Comparison of ENCODE assay signal across 16 mouse cellular contexts in the genomic region with DNA sequence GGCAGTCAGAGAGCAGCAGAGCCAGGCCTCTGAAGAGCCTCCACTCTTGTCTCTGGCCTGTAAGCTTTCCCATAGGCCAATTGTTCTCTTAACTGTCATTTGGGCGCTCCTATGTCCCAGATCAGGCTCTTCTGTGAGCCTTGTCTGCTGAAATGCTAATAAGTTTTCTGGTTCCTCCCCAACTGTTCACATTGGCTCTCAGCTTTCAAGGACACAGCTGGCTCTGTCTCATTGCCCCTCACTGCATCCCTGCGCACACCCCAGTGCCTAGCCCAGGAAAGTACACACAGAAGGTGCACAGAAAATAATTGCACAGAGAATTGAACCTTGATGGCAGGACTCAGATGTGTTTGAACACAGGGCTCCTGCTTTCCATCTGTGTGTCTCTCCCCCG. TPM values are rescaled to one million over a fixed set of nuclear protein-coding genes. Genes with fewer than 3 reads are reported as not detected.
DNase-seq lines count a peak whose midpoint lies in the region; ATAC-seq and TF ChIP-seq lines count a peak whose summit lies in the region.
"Had no signal": no experiment of that assay in that cellular context is flagged by ENCODE, and none has a peak within 500 bp of the region (broad histone marks: within the 10 kb centered on the region; RNA-seq: fewer than 3 reads in every experiment).

No protein-coding gene starts in this region.

- ATAC-seq in intestine, embryonic 15.5 days = peak; percentile 56
- ATAC-seq in intestine, postnatal 0 days = no peak
- ATAC-seq in intestine, embryonic 16.5 days = peak; percentile 71; the same call in 1 of the 2 replicates
- ATAC-seq in neural tube, embryonic 13.5 days (ENCODE audit: low read depth) = no peak; the same call in 1 of the 2 replicates
- ATAC-seq in erythroid progenitor cell, adult 5-6 weeks (replicated peaks; ENCODE audit: low FRiP score, poor library complexity, severe bottlenecking) = no peak

- no peaks in the 10 kb centered on the region for H3K27me3 ChIP-seq in intestine, embryonic 15.5 days (replicated peaks)
- no peaks in the 10 kb centered on the region for H3K27me3 ChIP-seq in intestine, postnatal 0 days (replicated peaks; ENCODE audit: control insufficient read depth, insufficient read depth, low read length)
- no peaks in the 10 kb centered on the region for H3K27me3 ChIP-seq in intestine, embryonic 16.5 days (replicated peaks; ENCODE audit: control insufficient read depth, insufficient read depth, low read length)
- no peaks in the 10 kb centered on the region for H3K27me3 ChIP-seq in neural tube, embryonic 13.5 days
- H3K27me3 ChIP-seq: heart, embryonic 15.5 days had no signal

- no peak overlapping the region for H3K9ac ChIP-seq in intestine, embryonic 15.5 days
- no peak overlapping the region for H3K9ac ChIP-seq in intestine, postnatal 0 days (ENCODE audit: low read depth, low read length)
- no peak overlapping the region for H3K9ac ChIP-seq in intestine, embryonic 16.5 days (ENCODE audit: low read depth, low read length)
- H3K9ac ChIP-seq in neural tube, embryonic 13.5 days = no peak overlapping the region
- H3K9ac ChIP-seq: heart, embryonic 15.5 days had no signal

- peak; percentile 43 for DNase-seq in embryo, embryonic 10 days (ENCODE audit: low spot score)
- DNase-seq in layer of hippocampus, postnatal 10 days (ENCODE audit: low spot score in 2 of 2) = no peak
- no peak for DNase-seq in cerebellum, postnatal 14 days
- DNase-seq: cerebellum, adult 9-10 months; gastrocnemius, postnatal 10 days; right cerebral cortex, postnatal 14 days had no signal

- peaks cover 12% of the 10 kb centered on the region; the same call in 1 of the 2 replicates for H3K4me1 ChIP-seq in intestine, embryonic 15.5 days (replicated peaks)
- H3K4me1 ChIP-seq in intestine, postnatal 0 days (replicated peaks; ENCODE audit: control insufficient read depth, insufficient read depth, low read length) = no peaks in the 10 kb centered on the region; the same call in 1 of the 2 replicates
- H3K4me1 ChIP-seq in intestine, embryonic 16.5 days (ENCODE audit: control insufficient read depth, insufficient read depth, low read length) = peaks cover 6% of the 10 kb centered on the region; the same call in 1 of the 2 replicates
- peaks cover 33% of the 10 kb centered on the region for H3K4me1 ChIP-seq in neural tube, embryonic 13.5 days (replicated peaks)

- H3K9me3 ChIP-seq in intestine, embryonic 15.5 days = no peaks in the 10 kb centered on the region
- no peaks in the 10 kb centered on the region for H3K9me3 ChIP-seq in intestine, postnatal 0 days (ENCODE audit: control insufficient read depth)
- no peaks in the 10 kb centered on the region for H3K9me3 ChIP-seq in intestine, embryonic 16.5 days (ENCODE audit: control insufficient read depth, low read length)
- no peaks in the 10 kb centered on the region for H3K9me3 ChIP-seq in neural tube, embryonic 13.5 days
- H3K9me3 ChIP-seq: heart, embryonic 15.5 days had no signal

- no peak for TF ChIP-seq CTCF in intestine, postnatal 0 days (IDR thresholded peaks at IDR 0.05; ENCODE audit: low read depth)

- H3K4me3 ChIP-seq in intestine, embryonic 15.5 days (replicated peaks) = no peak overlapping the region
- H3K4me3 ChIP-seq in intestine, postnatal 0 days (ENCODE audit: low read depth, low read length) = no peak overlapping the region
- no peak overlapping the region for H3K4me3 ChIP-seq in intestine, embryonic 16.5 days (ENCODE audit: low read length)
- H3K4me3 ChIP-seq in neural tube, embryonic 13.5 days = no peak overlapping the region
- H3K4me3 ChIP-seq: erythroblast, embryonic 14.5 days; heart, embryonic 15.5 days had no signal

- no peak overlapping the region for H3K27ac ChIP-seq in intestine, embryonic 15.5 days
- no peak overlapping the region for H3K27ac ChIP-seq in intestine, postnatal 0 days (ENCODE audit: low read depth, low read length)
- H3K27ac ChIP-seq in intestine, embryonic 16.5 days (ENCODE audit: low read length) = no peak overlapping the region
- H3K27ac ChIP-seq in neural tube, embryonic 13.5 days (replicated peaks) = peak overlapping the region; percentile 29
- H3K27ac ChIP-seq: heart, embryonic 15.5 days; kidney, postnatal 0 days; macrophage had no signal

- no peaks in the 10 kb centered on the region for H3K36me3 ChIP-seq in intestine, embryonic 15.5 days
- no peaks in the 10 kb centered on the region for H3K36me3 ChIP-seq in intestine, postnatal 0 days (ENCODE audit: control insufficient read depth, insufficient read depth)
- H3K36me3 ChIP-seq in intestine, embryonic 16.5 days (ENCODE audit: control insufficient read depth, insufficient read depth, low read length) = no peaks in the 10 kb centered on the region
- H3K36me3 ChIP-seq in neural tube, embryonic 13.5 days = no peaks in the 10 kb centered on the region
- H3K36me3 ChIP-seq: heart, embryonic 15.5 days had no signal

- no peak overlapping the region for H3K4me2 ChIP-seq in intestine, embryonic 15.5 days (replicated peaks)
- H3K4me2 ChIP-seq in intestine, postnatal 0 days (replicated peaks; ENCODE audit: low read depth) = no peak overlapping the region
- no peak overlapping the region for H3K4me2 ChIP-seq in intestine, embryonic 16.5 days (ENCODE audit: low read depth, low read length)
- H3K4me2 ChIP-seq in neural tube, embryonic 13.5 days = no peak overlapping the region
- H3K4me2 ChIP-seq: heart, embryonic 15.5 days; liver, embryonic 11.5 days had no signal

- 32% methylated on average over 3 of the region's 3 CpGs for WGBS in intestine, embryonic 15.5 days
- WGBS in intestine, postnatal 0 days = 53% methylated on average over 3 of the region's 3 CpGs
- 59% methylated on average over 3 of the region's 3 CpGs for WGBS in intestine, embryonic 16.5 days
- 25% methylated on average over 3 of the region's 3 CpGs for WGBS in neural tube, embryonic 13.5 days

RNA-seq across cellular contexts. Expression of gene Apod, which starts 14.7 kb away (rescaled TPM):
- polyA plus RNA-seq in intestine, embryonic 15.5 days (2015; fragmentation: Nextera tagmentation; extraction: Ambion mirVana) = 0.49 and 0.60 TPM in 2 replicates
- polyA plus RNA-seq in intestine, postnatal 0 days (2015; fragmentation: Nextera tagmentation; extraction: Ambion mirVana) = 0.50 and 0.77 TPM in 2 replicates
- polyA plus RNA-seq in intestine, embryonic 16.5 days (2015; fragmentation: Nextera tagmentation; extraction: Ambion mirVana) = 0.82 and 0.83 TPM in 2 replicates
- polyA plus RNA-seq in neural tube, embryonic 13.5 days (2015; fragmentation: Nextera tagmentation; extraction: Ambion mirVana) = 49.6 and 60.2 TPM in 2 replicates
- 10 to 100 TPM; 29.0 to 35.8 TPM for total RNA-seq in layer of hippocampus, postnatal 10 days (2021)
- total RNA-seq in erythroid progenitor cell, adult 5-6 weeks (2015; ENCODE audit: low replicate concordance) = 2.9 TPM in 1 of 2 replicates, not detected in the other
- total RNA-seq in erythroid progenitor cell, adult 5-6 weeks (2017; ENCODE audit: low replicate concordance) = not detected in 2 replicates
- polyA plus RNA-seq: erythroblast, embryonic 14.5 days; liver, embryonic 11.5 days had no signal

RNA-seq across cellular contexts. Expression of gene Ppp1r2, which starts 24.9 kb away (rescaled TPM):
- 74.4 and 84.6 TPM in 2 replicates for polyA plus RNA-seq in intestine, embryonic 15.5 days (2015; fragmentation: Nextera tagmentation; extraction: Ambion mirVana)
- polyA plus RNA-seq in intestine, postnatal 0 days (2015; fragmentation: Nextera tagmentation; extraction: Ambion mirVana) = 80.4 and 85.1 TPM in 2 replicates
- 76.2 and 84.2 TPM in 2 replicates for polyA plus RNA-seq in intestine, embryonic 16.5 days (2015; fragmentation: Nextera tagmentation; extraction: Ambion mirVana)
- polyA plus RNA-seq in neural tube, embryonic 13.5 days (2015; fragmentation: Nextera tagmentation; extraction: Ambion mirVana) = 201 and 208 TPM in 2 replicates
- 10 to 100 TPM; 64.3 to 65.2 TPM for total RNA-seq in layer of hippocampus, postnatal 10 days (2021)
- 32.1 and 51.1 TPM in 2 replicates for total RNA-seq in erythroid progenitor cell, adult 5-6 weeks (2015; ENCODE audit: low replicate concordance)
- 24.1 and 40.0 TPM in 2 replicates for total RNA-seq in erythroid progenitor cell, adult 5-6 weeks (2017; ENCODE audit: low replicate concordance)

Comparison
In these comparisons a context has a peak if more than half of its experiments do, and no peak if none do; other contexts are left out.
1. ATAC-seq: peak in intestine, embryonic 15.5 days (single experiment) and intestine, embryonic 16.5 days (single experiment); none in intestine, postnatal 0 days (single experiment), neural tube, embryonic 13.5 days (single experiment) and erythroid progenitor cell, adult 5-6 weeks (single experiment).
2. RNA of gene Apod, which starts 14.7 kb away (polyA plus RNA-seq): 49.6 to 60.2 TPM in neural tube, embryonic 13.5 days; 0.82 to 0.83 TPM in intestine, embryonic 16.5 days, 0.50 to 0.77 TPM in intestine, postnatal 0 days and 0.49 to 0.60 TPM in intestine, embryonic 15.5 days; every median in the first group is over 10 times any median in the second.